Mouse (Mus musculus): ENCODE results near the gene Apol11b. TPM values are rescaled to one million over a fixed set of nuclear protein-coding genes. Genes with fewer than 3 reads are reported as not detected.
"Not testable (repeated sequence)": the region's sequence is repeated elsewhere in the genome, so short reads cannot be mapped to it uniquely, and the experiment has no call there.

Apol11b gene
- polyA plus RNA-seq (2011; ENCODE audit: insufficient read length, low read depth, missing spikeins): not detected in 2 replicates

DNA sequence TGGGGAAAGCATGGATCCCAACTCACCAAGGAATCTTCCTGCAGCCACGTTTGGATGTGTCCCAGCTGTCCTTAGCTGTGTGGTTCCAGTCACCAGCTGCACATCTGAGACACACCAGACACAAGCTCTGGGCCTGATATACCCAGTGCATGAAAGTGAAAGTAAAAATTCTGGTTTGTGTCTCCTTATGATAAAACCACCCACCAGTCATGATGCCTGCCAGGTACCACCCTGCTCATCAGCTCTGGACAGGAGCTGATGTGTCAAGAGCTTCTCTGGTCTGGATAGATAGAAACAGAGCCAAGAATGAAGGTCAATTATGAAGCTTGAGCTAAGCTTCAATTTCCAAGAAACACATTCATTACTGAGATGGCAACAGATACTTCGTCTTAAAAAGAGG is at the start of gene Apol11b:
Gene Apol11b (minus strand): TSS at position 111 of the 400 bp plus-strand sequence.
- H3K27ac ChIP-seq (ENCODE audit: insufficient read depth, low read length); H3K4me3 ChIP-seq (ENCODE audit: insufficient read depth, low read length); H3K4me1 ChIP-seq (ENCODE audit: control insufficient read depth, insufficient read depth, low read length): not testable (repeated sequence)

DNA sequence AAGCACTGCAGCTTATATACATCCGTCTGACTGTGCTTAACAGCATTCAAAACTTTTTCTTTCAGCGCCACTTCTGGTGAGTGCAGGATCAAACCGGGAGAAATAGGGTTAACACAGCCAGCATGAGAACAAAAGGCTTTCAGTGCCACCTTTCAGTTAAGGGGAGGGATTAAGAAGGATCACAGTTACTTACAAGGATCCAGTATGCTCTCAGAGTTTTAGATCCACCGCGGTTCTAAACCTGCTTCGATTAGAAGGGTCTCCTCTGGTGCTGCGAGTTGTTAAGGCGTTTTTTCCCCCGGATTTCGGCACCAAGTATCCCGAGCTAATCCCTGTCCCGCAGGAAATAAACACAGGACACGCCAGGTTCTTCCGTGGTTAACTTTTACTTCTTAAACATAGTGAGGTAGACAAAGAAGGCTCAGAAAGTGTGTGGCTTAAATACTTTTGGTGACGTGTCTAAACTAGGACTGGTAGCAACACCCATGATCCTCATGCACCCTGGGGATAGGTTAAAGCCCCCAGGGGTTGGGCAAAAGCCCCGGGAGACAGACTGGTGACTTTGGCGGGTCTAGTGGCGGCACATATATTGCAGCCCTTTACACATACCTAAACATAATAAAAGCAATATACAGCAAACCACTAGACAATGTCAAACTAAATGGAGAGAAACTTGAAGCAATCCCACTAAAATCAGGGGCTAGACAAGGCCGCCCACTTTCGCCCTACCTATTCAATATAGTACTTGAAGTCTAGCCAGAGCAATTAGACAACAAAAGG is 48.6 kb upstream of the Apol11b start:
- not testable (repeated sequence) for H3K4me3 ChIP-seq (ENCODE audit: insufficient read depth, low read length); H3K27ac ChIP-seq (ENCODE audit: insufficient read depth, low read length); H3K4me1 ChIP-seq (ENCODE audit: control insufficient read depth, insufficient read depth, low read length)

DNA sequence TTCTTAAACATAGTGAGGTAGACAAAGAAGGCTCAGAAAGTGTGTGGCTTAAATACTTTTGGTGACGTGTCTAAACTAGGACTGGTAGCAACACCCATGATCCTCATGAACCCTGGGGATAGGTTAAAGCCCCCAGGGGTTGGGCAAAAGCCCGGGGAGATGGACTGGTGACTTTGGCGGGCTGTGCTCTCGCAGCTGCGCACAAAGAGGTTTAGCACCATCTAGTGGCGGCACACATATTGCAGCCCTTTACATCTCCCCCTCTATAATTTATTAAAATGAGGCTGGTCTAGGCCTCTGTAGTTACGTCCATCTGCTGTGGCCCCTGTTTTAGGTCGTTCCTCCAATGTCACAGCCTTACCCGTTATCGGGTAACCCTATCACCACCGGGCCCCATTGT is 40.9 kb upstream of the Apol11b start:
- H3K4me3 ChIP-seq (ENCODE audit: insufficient read depth, low read length); H3K27ac ChIP-seq (ENCODE audit: insufficient read depth, low read length); H3K4me1 ChIP-seq (ENCODE audit: control insufficient read depth, insufficient read depth, low read length): not testable (repeated sequence)

DNA sequence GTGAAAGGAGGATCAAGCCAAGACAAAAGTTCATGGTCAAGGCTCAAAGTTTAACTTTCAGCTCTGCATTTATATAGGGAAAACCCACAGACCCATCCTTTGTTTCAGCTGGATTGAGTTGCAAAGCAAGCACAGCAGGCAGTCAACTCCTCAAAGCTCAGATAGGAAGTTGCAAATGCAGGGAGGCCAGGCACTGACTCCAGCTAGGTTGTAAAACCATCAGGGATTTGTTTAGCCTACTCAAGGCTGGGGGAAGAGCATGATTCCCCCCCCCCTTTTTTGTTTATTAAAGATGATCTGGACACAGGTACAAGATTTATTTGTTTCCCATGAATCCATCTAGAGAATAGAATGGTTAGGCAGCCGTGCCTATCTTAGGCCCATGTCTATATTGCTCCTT is 31.0 kb upstream of the Apol11b start:
- not testable (repeated sequence) for H3K4me3 ChIP-seq (ENCODE audit: insufficient read depth, low read length); H3K27ac ChIP-seq (ENCODE audit: insufficient read depth, low read length); H3K4me1 ChIP-seq (ENCODE audit: control insufficient read depth, insufficient read depth, low read length)

DNA sequence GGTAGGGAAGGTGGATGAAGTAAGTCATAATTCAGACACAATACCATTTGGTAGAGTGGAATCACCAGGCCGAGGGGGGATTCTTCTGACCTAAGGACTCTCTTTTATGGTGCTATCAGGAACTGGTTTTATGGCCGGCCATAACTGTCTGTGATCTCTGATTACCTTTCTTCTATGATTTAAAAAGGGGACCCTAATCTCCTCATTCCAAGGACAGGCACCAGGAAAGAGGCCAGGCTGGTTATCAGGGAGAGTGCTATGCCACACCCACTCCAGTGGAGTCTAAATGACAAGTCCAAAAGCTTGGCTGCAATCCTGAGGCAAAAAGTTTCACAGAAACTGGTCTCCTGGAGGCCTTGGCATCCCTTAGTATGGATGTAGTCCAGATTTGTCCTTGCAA is 18.8 kb upstream of the Apol11b start:
- not testable (repeated sequence) for H3K4me1 ChIP-seq (ENCODE audit: control insufficient read depth, insufficient read depth, low read length); H3K4me3 ChIP-seq (ENCODE audit: insufficient read depth, low read length); H3K27ac ChIP-seq (ENCODE audit: insufficient read depth, low read length)

DNA sequence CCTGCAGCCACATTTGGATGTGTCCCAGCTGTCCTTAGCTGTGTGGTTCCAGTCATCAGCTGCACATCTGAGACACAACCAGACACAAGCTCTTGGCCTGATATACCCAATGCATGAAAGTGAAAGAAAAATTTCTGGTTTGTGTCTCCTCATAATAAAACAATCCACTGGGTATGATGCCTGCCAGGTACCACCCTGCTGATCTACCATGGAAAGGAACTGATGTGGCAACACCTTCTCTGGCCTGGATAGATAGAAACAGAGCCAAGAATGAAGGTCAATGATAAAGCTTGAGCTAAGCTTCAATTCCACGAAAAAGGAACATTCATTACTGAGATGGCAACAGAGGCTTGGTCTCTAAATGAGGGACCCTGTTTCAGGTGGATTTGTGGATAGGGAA is 16.7 kb upstream of the Apol11b start:
- H3K27ac ChIP-seq (ENCODE audit: insufficient read depth, low read length); H3K4me3 ChIP-seq (ENCODE audit: insufficient read depth, low read length); H3K4me1 ChIP-seq (ENCODE audit: control insufficient read depth, insufficient read depth, low read length): not testable (repeated sequence)

DNA sequence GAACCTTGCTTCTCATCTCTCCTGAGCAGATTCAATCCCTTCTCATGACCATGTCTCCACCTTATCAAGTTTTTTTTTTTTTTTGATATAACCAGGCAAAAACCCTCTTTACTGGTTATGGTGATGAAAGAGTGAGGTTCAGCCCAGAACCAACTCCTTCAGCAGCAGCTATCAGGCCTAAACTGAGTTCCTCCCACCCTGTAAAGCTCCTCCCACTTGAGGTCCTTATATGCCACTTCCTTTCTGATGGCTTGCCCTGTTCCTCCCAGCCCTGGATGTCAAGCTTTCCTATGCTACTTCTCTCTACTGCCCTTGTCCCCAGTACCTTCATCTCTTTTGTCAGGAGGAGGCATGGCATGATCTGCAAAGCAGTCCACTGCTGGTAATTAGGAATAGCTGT is 8.1 kb upstream of the Apol11b start:
- H3K27ac ChIP-seq (ENCODE audit: insufficient read depth, low read length); H3K4me3 ChIP-seq (ENCODE audit: insufficient read depth, low read length); H3K4me1 ChIP-seq (ENCODE audit: control insufficient read depth, insufficient read depth, low read length): not testable (repeated sequence)

DNA sequence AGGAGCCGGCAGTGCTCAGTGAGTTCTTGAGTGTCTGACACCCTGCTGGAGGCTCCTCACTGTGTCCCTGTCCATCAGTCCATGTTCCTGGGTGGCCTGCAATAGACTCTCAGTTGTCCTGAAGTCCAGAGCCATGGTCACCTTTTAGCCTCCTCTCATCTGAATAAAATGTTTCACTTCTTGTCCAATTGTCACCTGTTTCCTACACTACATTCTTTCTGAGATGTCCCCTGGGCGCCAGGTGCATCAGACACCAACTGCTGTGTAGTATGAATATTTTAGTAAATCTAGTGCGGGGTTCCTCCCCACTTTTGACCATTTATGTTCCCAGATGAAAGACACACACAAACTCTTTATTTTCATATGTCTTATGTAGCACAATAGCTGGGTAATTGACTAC is 13.3 kb downstream of the Apol11b start:
- H3K27ac ChIP-seq (ENCODE audit: insufficient read depth, low read length); H3K4me3 ChIP-seq (ENCODE audit: insufficient read depth, low read length); H3K4me1 ChIP-seq (ENCODE audit: control insufficient read depth, insufficient read depth, low read length): not testable (repeated sequence)

DNA sequence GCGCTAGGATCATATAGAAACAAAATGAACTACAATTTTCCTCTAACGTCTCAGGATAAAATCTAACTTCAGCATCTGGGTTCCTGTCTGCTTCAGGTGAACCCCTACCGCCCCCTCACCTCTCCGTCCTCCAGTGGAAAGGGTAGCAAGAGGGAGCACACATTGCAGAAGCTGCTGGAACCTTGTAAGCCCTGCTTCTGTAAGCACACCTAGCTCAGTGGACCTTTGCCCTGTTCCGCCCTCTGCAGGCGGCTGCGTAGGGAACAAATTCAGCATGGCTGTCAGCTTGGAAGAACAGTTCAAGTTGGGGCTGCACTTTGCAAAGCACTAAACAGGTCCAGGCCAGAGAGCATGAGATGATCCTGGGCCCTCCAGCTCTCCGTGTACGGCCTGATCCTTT is 14.4 kb downstream of the Apol11b start:
- not testable (repeated sequence) for H3K27ac ChIP-seq (ENCODE audit: insufficient read depth, low read length)

DNA sequence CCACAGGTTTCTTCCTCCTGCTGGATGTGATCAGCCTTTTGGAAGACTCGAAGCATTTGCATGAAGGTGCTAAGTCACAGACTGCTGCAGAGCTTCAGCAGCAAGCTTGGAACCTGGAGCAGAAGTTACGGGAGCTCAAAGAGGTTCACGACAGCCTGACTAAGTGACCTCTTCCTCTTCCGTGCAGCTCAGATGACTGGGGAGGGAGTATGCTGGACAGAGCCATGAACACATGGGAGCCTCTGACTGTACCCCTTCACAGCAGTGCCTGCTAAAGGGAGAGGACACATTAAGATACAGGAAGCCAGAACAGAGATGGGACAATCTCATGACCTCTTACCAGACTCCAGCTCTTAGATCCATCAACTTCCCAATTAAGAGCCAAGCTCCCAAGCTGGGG is 16.6 kb downstream of the Apol11b start:
- not testable (repeated sequence) for H3K4me1 ChIP-seq (ENCODE audit: control insufficient read depth, insufficient read depth, low read length); H3K27ac ChIP-seq (ENCODE audit: insufficient read depth, low read length); H3K4me3 ChIP-seq (ENCODE audit: insufficient read depth, low read length)

More for the DNA sequence above, 14.4 kb downstream of the Apol11b start:
- H3K4me1 ChIP-seq (ENCODE audit: control insufficient read depth, insufficient read depth, low read length); H3K4me3 ChIP-seq (ENCODE audit: insufficient read depth, low read length): not testable (repeated sequence)

DNA sequence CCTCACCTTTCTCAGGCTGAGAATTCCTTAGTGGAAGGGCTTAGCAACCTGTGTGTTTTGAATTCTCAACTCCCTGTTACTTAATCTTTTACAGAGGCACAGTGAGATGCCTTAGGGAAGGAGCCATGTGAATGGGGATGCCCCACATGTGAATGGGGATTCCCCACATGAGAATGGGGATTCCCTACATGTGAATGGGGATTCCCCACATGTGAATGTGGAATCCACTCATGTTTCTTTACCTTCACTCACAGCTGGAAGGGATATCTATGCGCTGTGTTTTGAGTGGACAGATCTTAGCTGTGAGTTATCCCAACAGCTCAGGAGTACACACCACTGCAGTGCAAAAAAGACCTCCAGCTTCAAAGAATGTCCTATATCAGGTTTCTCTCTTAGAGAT is 18.4 kb downstream of the Apol11b start:
- Histone ChIP-seq H3K27ac (ENCODE audit: insufficient read depth, low read length) (no peak overlapping the region), H3K4me3 (ENCODE audit: insufficient read depth, low read length) (no peak overlapping the region), H3K4me1 (ENCODE audit: control insufficient read depth, insufficient read depth, low read length) (no peaks in the 10 kb centered on the region)
- TF ChIP-seq POLR2A (IDR thresholded peaks at IDR 0.05; ENCODE audit: low read depth, low read length) (no peak), CTCF (IDR thresholded peaks at IDR 0.05; ENCODE audit: borderline replicate concordance, insufficient read depth, low read length) (no peak)

DNA sequence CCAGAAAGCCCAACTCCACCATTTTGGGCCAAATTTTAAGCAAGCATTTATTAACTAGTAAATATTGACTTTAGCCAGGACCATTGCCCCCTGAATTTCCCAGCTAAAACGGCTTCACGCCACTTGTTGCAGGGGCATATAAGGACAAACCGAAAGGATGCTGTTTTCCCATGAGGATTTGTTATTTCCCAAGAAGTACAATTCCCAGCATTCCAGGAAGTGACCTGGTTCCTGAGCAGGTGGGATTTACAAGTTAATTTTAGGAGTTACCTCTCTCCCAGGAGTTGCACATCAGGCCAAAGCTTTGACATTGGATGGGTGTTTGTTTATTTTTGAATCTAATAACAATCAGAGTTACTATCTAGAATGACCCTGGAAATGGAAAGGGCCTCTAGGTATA is 37.0 kb downstream of the Apol11b start:
- Histone ChIP-seq H3K4me1 (ENCODE audit: control insufficient read depth, insufficient read depth, low read length) (no peaks in the 10 kb centered on the region), H3K27ac (ENCODE audit: insufficient read depth, low read length) (no peak overlapping the region), H3K4me3 (ENCODE audit: insufficient read depth, low read length) (no peak overlapping the region)
- no peak for TF ChIP-seq CTCF (IDR thresholded peaks at IDR 0.05; ENCODE audit: borderline replicate concordance, insufficient read depth, low read length)
- no peak for TF ChIP-seq POLR2A (IDR thresholded peaks at IDR 0.05; ENCODE audit: low read depth, low read length)

Data from embryonic fibroblast, embryonic 13.5 days (primary cell).